Mouse (Mus musculus) stomach, postnatal 0 days (tissue): ENCODE measurements around the gene Uncx. TPM values are rescaled to one million over a fixed set of nuclear protein-coding genes. Genes with fewer than 3 reads are reported as not detected.

Experiments used
- ATAC-seq: fragments of 200-750 bp; cut with Nextera tagmentation; 2 replicates; pipeline ENCODE4 v1.8.0; 2017; ENCODE audit not compliant: low FRiP score, low TSS enrichment
- DNase-seq: peaks from one replicate; pipeline ENCODE4 v3.0.0-alpha.2; 2016; ENCODE audit warnings: low spot score
- H3K27ac ChIP-seq: fragments of 300-500 bp; sonication (generic); replicated peaks from 2 replicates; pipeline ENCODE4 v1.5.1; 2014; ENCODE audit warnings: mild to moderate bottlenecking, control low read depth
- H3K27me3 ChIP-seq: fragments of 300-500 bp; sonication (generic); 2 replicates; pipeline ENCODE4 v1.6.1; 2014; ENCODE audit warnings: low read length; ENCODE audit not compliant: control insufficient read depth, insufficient read depth
- H3K36me3 ChIP-seq: fragments of 300-500 bp; sonication (generic); 2 replicates; pipeline ENCODE4 v1.6.1; 2014; ENCODE audit warnings: low read length, mixed read lengths; ENCODE audit not compliant: control insufficient read depth, insufficient read depth
- H3K4me1 ChIP-seq: fragments of 300-500 bp; sonication (generic); replicated peaks from 2 replicates; pipeline ENCODE4 v1.6.1; 2014; ENCODE audit warnings: antibody characterized with exemption; ENCODE audit not compliant: control insufficient read depth, insufficient read depth
- H3K4me2 ChIP-seq: fragments of 300-500 bp; sonication (generic); replicated peaks from 2 replicates; pipeline ENCODE4 v1.6.1; 2014; ENCODE audit warnings: low read depth, mild to moderate bottlenecking, control low read depth, moderate library complexity
- H3K4me3 ChIP-seq: fragments of 300-500 bp; sonication (generic); 2 replicates; pipeline ENCODE4 v1.5.1; 2014; ENCODE audit warnings: low read depth, low read length, control low read depth
- H3K9ac ChIP-seq: fragments of 300-500 bp; sonication (generic); 2 replicates; pipeline ENCODE4 v1.6.1; 2014; ENCODE audit warnings: mild to moderate bottlenecking, low read length, control low read depth, mixed read lengths
- H3K9me3 ChIP-seq: fragments of 300-500 bp; sonication (generic); 2 replicates; pipeline ENCODE4 v1.6.1; 2016; ENCODE audit warnings: low read length; ENCODE audit not compliant: control insufficient read depth
- CTCF ChIP-seq: IDR thresholded peaks from 2 replicates; pipeline ENCODE4 v1.5.1; 2016; ENCODE audit warnings: antibody characterized with exemption, low read depth, mild to moderate bottlenecking, moderate library complexity
- EP300 ChIP-seq: optimal IDR thresholded peaks from 2 replicates; pipeline ENCODE3; 2016; ENCODE audit warnings: antibody characterized with exemption
- WGBS: fragments of 180-500 bp; shearing (Covaris S2); extraction: QIAGEN DNeasy Blood & Tissue Kit; methylation state at CpG from one replicate; pipeline ENCODE4 v1.1.7; 2014; 5-methylcytosine and 5-hydroxymethylcytosine counted together
- polyA plus RNA-seq: library from polyadenylated mRNA; unstranded; fragments of >200 nt; fragmentation: Nextera tagmentation; extraction: Ambion mirVana; gene quantifications from 2 replicates; pipeline ENCODE4 v1.2.1, GENCODE M21; 2015

The Uncx gene
- polyA plus RNA-seq, 1 experiment from 2014 or later: not detected

DNA sequence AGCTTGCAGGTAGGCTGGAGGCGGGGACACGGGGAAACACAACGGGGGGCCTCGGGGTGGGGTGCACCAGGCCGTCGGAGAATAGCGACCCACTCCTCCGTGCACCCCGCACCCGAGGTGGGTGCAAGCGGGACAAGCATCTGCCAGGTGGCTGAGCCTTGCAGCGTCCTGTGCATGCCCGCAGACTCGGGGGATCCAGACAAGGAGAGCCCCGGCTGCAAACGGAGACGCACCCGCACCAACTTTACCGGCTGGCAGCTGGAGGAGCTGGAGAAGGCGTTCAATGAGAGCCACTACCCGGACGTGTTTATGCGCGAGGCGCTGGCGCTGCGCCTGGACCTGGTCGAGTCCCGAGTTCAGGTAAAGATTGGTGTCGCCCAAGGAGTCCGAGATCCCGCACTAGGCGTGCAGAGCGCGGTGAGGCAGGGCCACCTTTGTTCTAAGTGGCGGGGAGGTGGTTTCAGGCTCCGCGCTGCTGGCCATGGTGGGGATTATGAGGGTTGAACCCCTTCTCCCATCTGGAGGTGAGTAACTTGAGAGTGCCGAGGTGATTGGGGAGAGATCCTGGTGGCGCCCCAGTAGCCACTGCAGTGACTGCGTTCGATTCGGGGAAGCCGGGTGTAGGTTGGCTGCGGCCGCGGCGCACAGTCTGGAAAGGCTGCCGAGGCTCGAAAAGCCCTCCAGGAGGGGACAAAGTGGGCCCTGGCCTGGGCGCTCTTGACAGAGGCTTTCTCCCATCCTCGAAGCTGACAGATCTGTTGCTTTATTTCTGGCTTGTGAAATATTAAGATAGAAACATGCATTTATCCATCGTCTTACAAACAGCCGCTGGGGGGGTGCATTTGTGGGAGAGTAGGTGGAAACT, 1.2 kb downstream of the Uncx start:
- H3K4me2 ChIP-seq: no peak overlapping the region

DNA sequence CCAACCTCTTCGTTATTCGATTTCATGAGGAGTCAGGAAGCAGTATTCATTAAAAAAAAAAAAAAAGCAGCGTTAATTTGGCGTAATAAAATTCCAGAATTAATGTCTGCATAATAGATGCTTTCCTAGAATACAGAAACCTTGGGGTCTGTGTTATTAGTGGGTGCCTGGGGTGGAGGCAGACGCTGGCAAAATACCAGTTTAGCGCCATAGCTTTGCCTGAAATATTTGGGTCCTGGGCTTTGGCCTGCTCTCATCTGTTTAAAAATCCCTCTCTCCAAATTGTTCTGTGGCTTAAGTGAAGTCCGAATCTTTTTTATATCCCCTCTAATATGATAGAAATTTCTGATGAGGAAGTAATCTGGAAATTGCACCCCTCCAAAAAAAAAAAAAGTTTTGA, 1.9 kb downstream of the Uncx start:
- Histone ChIP-seq H3K36me3 (no peaks in the 10 kb centered on the region), H3K27me3 (peaks cover 45% of the 10 kb centered on the region), H3K9ac (no peak overlapping the region), H3K4me2 (no peak overlapping the region), H3K9me3 (no peaks in the 10 kb centered on the region), H3K27ac (no peak overlapping the region), H3K4me3 (no peak overlapping the region), H3K4me1 (no peaks in the 10 kb centered on the region)
- DNase-seq (no peak), ATAC-seq (no peak)
- TF ChIP-seq CTCF: no peak
- no peak for TF ChIP-seq EP300
- WGBS: 9% methylated on average over 7 of the region's 7 CpGs

More for the DNA sequence above, 1.2 kb downstream of the Uncx start:
- 0 out of 2 replicates have a peak, but pooled peaks have one; percentile 6 for ATAC-seq
- TF ChIP-seq CTCF (no peak), EP300 (no peak)
- DNase-seq: no peak
- H3K9ac ChIP-seq: no peak overlapping the region
- H3K27ac ChIP-seq: no peak overlapping the region
- 1% methylated on average over 54 of the region's 54 CpGs for WGBS
- peaks cover 44% of the 10 kb centered on the region for H3K27me3 ChIP-seq
- no peaks in the 10 kb centered on the region for H3K4me1 ChIP-seq
- no peaks in the 10 kb centered on the region for H3K9me3 ChIP-seq
- H3K4me3 ChIP-seq: no peak overlapping the region
- H3K36me3 ChIP-seq: no peaks in the 10 kb centered on the region

DNA sequence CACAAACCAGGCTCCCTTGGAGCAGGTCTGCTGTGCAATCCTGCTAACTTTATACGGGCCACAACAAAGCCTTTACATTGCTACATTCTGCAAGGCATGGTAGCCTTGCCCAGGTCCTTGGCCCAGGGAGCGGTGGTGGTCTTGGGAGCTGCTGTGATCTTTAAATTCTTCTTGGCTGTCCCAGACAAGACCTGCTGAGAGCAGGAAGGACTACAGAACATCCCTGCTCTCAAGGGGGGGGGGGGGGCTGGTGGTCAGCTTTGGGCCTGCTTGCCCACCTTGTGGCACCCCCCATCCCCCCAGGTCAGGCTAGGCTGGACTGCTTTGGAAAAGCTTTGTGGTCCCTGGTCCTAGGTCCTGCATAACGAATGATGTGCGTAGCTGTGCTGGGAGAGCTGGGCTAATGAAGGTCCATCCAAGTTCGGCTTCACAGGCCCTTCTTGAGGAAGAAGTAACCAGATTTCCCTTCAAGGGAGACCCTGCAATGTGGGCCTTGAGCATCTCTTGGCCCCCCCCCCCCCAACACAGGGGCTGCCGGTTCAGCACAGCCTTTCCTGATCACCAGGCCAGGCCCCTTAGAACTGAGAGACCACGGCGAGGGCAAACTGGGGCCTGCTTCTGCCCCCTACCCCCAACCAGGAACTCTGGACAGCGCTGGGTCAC, 2.5 kb downstream of the Uncx start:
- WGBS: 14% methylated on average over 9 of the region's 9 CpGs
- Histone ChIP-seq H3K4me1 (no peaks in the 10 kb centered on the region), H3K9me3 (no peaks in the 10 kb centered on the region), H3K9ac (no peak overlapping the region), H3K27me3 (peaks cover 39% of the 10 kb centered on the region), H3K4me2 (no peak overlapping the region), H3K36me3 (no peaks in the 10 kb centered on the region), H3K27ac (no peak overlapping the region), H3K4me3 (no peak overlapping the region)
- TF ChIP-seq EP300 (no peak), CTCF (no peak)
- DNase-seq: no peak
- peak; percentile 23; the same call in 1 of the 2 replicates for ATAC-seq

DNA sequence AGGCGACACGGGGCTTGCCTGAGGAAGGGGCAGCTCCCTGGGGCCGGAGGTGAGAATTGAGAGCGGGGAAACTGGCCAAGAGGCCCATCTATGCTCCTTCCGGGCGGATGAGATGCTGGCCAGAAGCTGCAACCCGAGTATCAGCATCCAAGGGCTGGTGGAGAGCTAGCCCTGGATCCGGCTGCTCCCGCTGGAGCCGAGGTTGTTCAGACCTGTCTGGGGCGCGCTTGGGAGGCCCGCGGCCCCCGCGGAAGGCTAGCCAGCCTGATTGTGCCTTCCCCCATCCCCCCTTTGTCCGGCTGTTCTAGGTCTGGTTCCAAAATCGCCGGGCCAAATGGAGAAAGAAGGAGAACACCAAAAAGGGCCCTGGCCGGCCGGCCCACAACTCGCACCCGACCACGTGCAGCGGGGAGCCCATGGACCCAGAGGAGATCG, 3.1 kb downstream of the Uncx start:
- H3K4me3 ChIP-seq: no peak overlapping the region
- WGBS: 2% methylated on average over 25 of the region's 26 CpGs
- peaks cover 38% of the 10 kb centered on the region for H3K27me3 ChIP-seq
- no peaks in the 10 kb centered on the region for H3K36me3 ChIP-seq
- H3K9ac ChIP-seq: no peak overlapping the region
- ATAC-seq (no peak), DNase-seq (no peak)
- H3K27ac ChIP-seq: no peak overlapping the region
- no peak for TF ChIP-seq EP300
- no peak for TF ChIP-seq CTCF
- H3K4me1 ChIP-seq: no peaks in the 10 kb centered on the region
- H3K4me2 ChIP-seq: no peak overlapping the region
- no peaks in the 10 kb centered on the region for H3K9me3 ChIP-seq

DNA sequence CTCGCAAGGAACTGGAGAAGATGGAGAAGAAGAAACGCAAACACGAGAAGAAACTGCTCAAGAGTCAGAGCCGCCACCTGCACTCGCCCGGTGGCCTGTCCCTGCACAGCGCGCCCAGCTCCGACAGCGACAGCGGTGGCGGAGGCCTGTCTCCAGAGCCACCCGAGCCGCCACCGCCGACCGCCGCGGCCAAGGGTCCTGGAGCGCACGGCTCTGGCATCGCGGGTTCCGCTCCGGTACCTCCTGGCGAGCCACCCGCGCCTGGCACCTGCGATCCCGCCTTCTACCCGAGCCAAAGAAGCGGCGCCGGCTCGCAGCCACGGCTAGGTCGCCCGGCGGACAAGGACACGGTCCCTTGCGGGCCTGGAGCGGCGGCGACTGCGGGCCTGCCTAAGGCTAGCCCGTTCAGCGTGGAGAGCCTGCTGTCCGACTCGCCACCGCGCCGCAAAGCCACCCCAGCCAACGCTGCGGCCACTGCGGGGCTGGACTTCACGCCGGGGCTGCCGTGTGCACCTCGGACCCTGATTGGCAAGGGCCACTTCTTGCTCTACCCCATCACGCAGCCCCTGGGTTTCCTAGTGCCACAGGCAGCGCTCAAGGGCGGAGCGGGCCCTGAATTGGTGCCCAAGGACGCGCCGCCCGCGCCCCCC, 3.6 kb downstream of the Uncx start:
- H3K9me3 ChIP-seq: no peaks in the 10 kb centered on the region
- peaks cover 36% of the 10 kb centered on the region for H3K27me3 ChIP-seq
- H3K36me3 ChIP-seq: no peaks in the 10 kb centered on the region
- no peak for DNase-seq
- TF ChIP-seq CTCF (no peak), EP300 (no peak)
- no peak overlapping the region for H3K4me3 ChIP-seq
- no peaks in the 10 kb centered on the region for H3K4me1 ChIP-seq
- under 1% methylated on average over 66 of the region's 68 CpGs for WGBS
- no peak overlapping the region for H3K27ac ChIP-seq
- ATAC-seq: no peak
- no peak overlapping the region for H3K4me2 ChIP-seq
- no peak overlapping the region for H3K9ac ChIP-seq
